ENCODE assay signal across 13 mouse cellular contexts in genomic region chr7:74709006-74709405, GRCm38 (mm10).
DNase-seq lines count a peak whose midpoint lies in the region; ATAC-seq lines count a peak whose summit lies in the region.
"Had no signal": no experiment of that assay in that cellular context is flagged by ENCODE, and none has a peak within 500 bp of the region (broad histone marks: within the 10 kb centered on the region; RNA-seq: fewer than 3 reads in every experiment).

No protein-coding gene starts in this region.

- H3K4me2 ChIP-seq in neural tube, embryonic 11.5 days (ENCODE audit: low read depth) = no peak overlapping the region
- H3K4me2 ChIP-seq in kidney, embryonic 15.5 days = no peak overlapping the region
- H3K4me2 ChIP-seq: embryonic facial prominence, embryonic 13.5 days; lung, embryonic 15.5 days had no signal

- H3K9ac ChIP-seq in neural tube, embryonic 11.5 days (ENCODE audit: low read length) = no peak overlapping the region
- no peak overlapping the region for H3K9ac ChIP-seq in kidney, embryonic 15.5 days
- H3K9ac ChIP-seq: embryonic facial prominence, embryonic 13.5 days; lung, embryonic 15.5 days had no signal

- H3K27me3 ChIP-seq in neural tube, embryonic 11.5 days (ENCODE audit: control insufficient read depth, insufficient read depth, low read length) = no peaks in the 10 kb centered on the region
- H3K27me3 ChIP-seq in kidney, embryonic 15.5 days = no peaks in the 10 kb centered on the region
- H3K27me3 ChIP-seq: embryonic facial prominence, embryonic 13.5 days; lung, embryonic 15.5 days had no signal

- peak; percentile 85 for ATAC-seq in frontal cortex, adult (ENCODE audit: low TSS enrichment)
- no peak for ATAC-seq in neural tube, embryonic 11.5 days (ENCODE audit: insufficient read depth, low FRiP score, low TSS enrichment)
- no peak for ATAC-seq in kidney, embryonic 15.5 days (replicated peaks; ENCODE audit: low FRiP score)

- no peak overlapping the region for H3K4me3 ChIP-seq in neural tube, embryonic 11.5 days (ENCODE audit: low read depth, low read length)
- no peak overlapping the region for H3K4me3 ChIP-seq in kidney, embryonic 15.5 days (replicated peaks)
- H3K4me3 ChIP-seq: embryonic facial prominence, embryonic 13.5 days; lung, embryonic 15.5 days had no signal

- no peaks in the 10 kb centered on the region for H3K36me3 ChIP-seq in neural tube, embryonic 11.5 days (ENCODE audit: control insufficient read depth, insufficient read depth, low read length)
- no peaks in the 10 kb centered on the region for H3K36me3 ChIP-seq in kidney, embryonic 15.5 days
- H3K36me3 ChIP-seq: embryonic facial prominence, embryonic 13.5 days; lung, embryonic 15.5 days had no signal

- DNase-seq in embryo, embryonic 11 days = peak; percentile 52
- DNase-seq in layer of hippocampus, adult 9-11 months = peak; percentile 55
- peak; percentile 24 for DNase-seq in neural tube, embryonic 11.5 days (ENCODE audit: low spot score)
- no peak for DNase-seq in cerebellum, postnatal 36 days
- DNase-seq in ovary, postnatal 14 days (ENCODE audit: low spot score) = no peak
- DNase-seq in ovary, postnatal 10 days (ENCODE audit: low spot score) = no peak
- DNase-seq: adrenal gland, postnatal 10 days; kidney, postnatal 4 days; thymus, postnatal 25 days had no signal

- H3K4me1 ChIP-seq in neural tube, embryonic 11.5 days (ENCODE audit: control insufficient read depth, insufficient read depth, low read length) = no peaks in the 10 kb centered on the region
- no peaks in the 10 kb centered on the region for H3K4me1 ChIP-seq in kidney, embryonic 15.5 days
- H3K4me1 ChIP-seq: lung, embryonic 15.5 days had no signal

- H3K27ac ChIP-seq in neural tube, embryonic 11.5 days (ENCODE audit: low read depth, low read length) = no peak overlapping the region
- no peak overlapping the region for H3K27ac ChIP-seq in kidney, embryonic 15.5 days
- H3K27ac ChIP-seq: embryonic facial prominence, embryonic 13.5 days; lung, embryonic 15.5 days had no signal

- WGBS in neural tube, embryonic 11.5 days = 49% methylated on average over 5 of the region's 5 CpGs
- WGBS in kidney, embryonic 15.5 days = 60% methylated on average over 5 of the region's 5 CpGs

- no peaks in the 10 kb centered on the region for H3K9me3 ChIP-seq in neural tube, embryonic 11.5 days (ENCODE audit: control insufficient read depth, low read length)
- no peaks in the 10 kb centered on the region for H3K9me3 ChIP-seq in kidney, embryonic 15.5 days (replicated peaks)
- H3K9me3 ChIP-seq: embryonic facial prominence, embryonic 13.5 days; lung, embryonic 15.5 days had no signal

Comparison
In these comparisons a context has a peak if more than half of its experiments do, and no peak if none do; other contexts are left out.
1. DNase-seq: peak in embryo, embryonic 11 days (single experiment), layer of hippocampus, adult 9-11 months (single experiment) and neural tube, embryonic 11.5 days (single experiment); none in cerebellum, postnatal 36 days (0 of 2), ovary, postnatal 14 days (single experiment) and ovary, postnatal 10 days (single experiment).